Mouse (Mus musculus) left cerebral cortex, adult 11 months (tissue): ENCODE results near the gene Dysf.

Experiments
- DNase-seq: peaks from one replicate; pipeline ENCODE4 v3.0.0; 2022; ENCODE audit warnings: low spot score

The Dysf gene

DNA sequence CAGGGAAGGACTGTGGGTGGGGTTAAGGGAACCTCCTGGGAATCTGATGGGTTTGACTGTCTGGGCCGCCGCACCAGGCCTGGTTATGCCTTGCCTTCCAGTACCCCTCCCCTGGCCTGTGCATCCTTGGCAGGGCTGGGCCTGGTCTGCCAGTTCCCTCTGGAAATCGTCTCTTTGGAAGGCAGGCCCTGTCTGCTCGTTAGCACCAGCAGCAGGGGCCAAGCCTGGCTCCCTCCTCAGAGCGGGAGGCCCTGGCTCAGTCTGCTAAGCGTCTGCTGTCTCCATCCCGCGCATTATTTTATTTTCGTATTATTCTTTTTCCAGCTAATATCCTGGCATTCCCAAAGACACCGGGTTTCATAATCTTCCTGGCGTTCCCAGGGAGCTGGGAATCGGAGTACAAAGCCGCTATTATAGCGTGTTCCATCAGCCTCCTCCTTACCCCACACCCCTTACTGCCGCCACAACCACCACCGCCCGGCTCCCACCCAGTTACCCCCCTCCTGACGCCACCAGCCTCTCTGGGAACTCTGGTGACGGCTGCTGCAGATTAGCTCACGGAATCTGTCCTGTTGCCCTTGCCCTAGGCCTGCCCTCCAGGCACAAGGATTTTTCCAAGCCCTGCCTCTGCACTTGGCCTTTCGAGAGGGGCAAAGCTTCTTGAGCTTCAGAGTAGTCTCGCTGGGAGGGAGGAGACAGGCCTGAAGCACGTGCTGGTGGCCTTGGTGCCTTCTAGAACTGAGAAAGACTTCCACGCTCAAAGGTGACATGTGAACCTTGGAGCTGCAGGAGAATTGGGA lies 111.5 kb downstream of the Dysf start:
- no peak for DNase-seq

DNA sequence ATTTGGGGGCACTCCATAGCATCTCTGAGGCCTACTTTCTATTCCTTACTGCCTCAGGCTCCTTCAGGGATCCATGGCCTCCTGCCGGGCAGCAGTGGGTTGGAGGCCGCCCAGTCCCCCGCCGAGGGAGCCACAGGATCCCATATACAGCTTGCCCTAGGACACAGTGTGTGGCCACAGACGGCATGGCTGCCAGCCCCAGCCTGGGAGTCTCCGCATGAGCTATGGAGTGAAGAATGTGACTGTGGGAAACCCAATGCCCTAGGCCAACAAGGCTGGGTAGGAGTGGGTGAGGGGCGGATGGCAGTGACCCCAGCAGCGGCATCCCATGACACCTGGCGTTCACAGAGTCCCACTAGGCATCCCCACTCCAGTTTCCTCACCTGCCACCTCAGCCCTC lies 116.2 kb downstream of the Dysf start:
- DNase-seq, result no peak

DNA sequence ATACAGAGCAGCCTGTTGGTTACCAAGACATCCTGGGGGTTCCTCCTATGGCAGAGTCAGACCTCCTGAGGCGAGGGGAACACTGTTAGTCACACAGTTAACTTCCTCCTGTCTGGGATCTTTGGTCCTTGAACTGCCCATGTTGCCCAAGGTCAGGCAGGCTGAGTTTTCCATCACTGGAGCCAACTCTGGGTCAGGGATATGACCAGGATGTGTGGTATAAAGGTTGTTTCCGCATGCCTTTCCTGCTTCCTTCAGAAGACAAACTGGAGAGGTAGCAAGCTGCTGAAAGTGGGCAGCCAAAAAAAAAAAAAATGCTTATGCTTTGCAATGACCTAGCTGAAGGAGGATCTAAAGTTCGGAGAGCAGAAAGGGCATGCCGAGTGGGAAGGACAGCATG lies 116.7 kb downstream of the Dysf start:
- DNase-seq, result no peak

DNA sequence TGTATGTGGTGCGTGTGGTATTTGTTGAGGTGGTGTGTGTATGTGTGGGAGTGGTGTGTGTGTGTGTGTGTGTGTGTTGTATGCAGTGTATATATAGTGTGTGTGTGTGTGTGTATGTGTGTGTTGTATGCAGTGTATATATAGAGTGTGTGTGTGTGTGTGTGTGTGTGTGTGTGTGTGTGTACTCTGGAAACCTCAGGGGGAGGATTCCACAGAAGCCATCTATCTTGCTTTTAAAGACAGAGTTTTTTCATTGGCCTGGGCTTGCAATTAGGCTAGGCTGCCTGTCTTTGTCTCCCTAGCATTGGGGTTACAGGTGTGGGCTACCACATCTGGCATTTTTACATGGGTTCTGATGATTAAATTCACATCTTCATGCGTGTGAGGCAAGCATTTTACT lies 119.8 kb downstream of the Dysf start:
- DNase-seq, result no peak

DNA sequence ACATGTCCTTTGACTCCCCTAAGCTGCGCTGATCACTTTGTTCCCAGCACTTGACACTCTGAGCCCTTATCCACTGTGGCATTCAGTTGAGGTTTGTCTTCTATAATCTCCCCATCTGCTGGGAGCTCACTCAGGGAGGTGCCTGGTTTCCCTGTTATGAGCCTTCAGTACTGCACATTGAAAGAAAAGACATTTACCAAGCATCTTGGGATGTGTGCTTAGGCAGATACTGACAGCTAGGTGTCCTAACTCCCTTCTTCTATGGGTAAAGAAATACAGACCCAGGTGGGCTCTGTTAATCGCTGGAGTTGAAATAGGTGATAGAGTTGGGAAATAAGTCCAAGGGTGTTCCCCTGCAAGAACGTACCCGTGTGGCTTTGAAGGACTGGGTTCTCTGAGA lies 122.5 kb downstream of the Dysf start:
- no peak for DNase-seq

DNA sequence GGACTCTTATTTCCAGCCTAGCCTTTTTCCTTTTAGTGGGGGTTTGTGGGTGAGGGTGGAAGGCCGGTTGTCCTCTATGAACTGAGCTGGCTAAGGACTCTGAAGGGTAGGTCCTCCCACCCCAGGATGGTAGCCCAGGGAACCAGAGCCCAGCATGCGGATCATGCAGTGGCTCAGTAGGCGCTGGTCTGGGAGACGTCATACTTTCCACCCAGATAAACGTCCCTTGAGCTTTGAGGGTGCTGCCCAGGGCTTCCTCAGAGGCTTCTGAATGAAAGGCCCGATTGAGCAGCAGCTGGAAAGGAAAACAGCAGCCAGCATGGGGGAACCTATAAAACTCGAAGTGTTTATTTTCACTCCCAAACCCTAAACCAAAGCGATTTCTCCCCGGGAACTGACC lies 123.1 kb downstream of the Dysf start:
- DNase-seq, result no peak

DNA sequence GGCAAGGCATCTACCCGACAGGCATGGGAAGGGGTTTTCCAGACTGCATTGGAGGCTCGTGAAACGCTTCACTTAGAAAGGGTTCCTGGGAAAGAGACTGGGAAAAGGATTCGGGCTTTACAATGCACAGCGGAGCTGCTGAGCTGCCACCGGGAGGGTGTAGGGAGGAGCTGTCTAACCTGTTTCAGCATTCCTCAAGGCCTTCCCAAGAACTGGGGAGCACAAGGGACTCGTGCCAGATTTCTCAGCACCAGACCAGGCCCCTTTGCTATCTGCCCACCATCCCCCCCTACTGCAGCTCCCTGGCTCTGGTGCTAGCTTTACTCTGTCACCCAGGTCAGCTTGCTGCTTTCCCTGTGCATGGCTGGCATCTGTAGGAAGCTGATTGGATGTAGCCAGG lies 124.7 kb downstream of the Dysf start:
- no peak for DNase-seq

DNA sequence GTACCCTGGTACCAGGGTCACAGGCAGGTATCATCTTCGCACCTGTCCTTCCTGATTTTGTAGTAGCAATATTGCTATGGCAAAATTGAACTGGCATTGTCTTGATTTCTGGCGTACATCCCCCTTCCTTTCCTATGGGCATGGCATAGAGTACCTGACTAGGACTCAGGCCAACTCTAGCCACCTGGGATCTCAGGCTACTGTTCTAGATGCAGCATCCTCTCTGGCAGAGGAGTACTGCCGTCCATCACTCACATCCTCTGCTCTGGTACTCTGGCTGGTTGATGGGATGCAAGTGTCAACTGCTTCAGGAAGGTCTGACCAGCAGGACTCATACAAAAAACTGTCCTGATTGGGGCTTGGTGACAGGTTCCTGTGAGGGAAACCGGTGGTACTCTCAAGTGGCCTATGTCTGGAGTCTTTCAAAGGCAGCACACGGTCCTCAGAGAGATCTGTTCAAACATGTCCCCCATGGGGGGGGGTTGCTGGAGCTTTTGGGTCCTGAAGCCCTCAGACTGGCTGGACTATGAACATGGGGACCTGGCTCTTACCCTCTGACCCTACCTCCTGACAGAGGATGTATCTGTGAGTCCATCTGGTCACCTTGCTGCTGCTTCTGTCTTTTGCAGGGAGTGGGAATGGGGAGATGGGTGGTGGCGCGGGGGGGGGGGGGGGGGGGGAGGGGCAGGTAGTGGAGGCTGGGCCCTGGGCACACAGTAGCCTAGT lies 125.8 kb downstream of the Dysf start:
- DNase-seq, result no peak

DNA sequence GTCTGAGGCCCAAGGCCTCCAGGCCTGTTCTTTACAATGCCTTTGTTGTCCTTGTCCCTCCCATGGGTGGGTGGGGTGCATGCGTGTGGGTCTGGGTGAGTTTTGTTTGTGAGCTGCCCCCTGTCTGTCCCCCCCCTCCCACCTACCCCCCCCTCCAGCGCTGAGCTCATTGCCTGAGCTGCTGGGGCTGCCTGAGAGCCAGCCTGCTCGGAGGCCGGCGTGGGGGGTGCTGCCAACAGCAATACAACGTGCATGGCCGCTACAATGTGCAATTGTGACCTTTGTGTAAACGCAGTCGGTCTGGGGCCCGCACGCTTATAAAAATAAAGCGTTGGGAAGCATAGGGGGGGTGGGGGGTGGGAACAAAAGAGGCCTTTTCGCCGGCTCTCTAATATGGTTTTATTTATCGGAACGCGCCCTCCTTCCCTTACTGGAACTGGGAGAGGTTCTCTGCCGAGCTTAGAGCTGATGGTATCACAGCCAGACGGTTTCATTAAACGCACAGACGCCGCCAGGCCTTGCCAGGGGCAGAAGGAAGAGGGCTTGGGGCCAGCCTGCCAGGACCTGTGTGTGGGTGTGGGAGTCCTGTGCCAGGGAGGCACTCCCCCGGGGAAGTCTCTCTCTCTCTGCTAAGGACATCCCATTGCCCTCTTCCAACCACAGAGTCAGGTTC lies 126.5 kb downstream of the Dysf start:
- DNase-seq, result peak; percentile 38

DNA sequence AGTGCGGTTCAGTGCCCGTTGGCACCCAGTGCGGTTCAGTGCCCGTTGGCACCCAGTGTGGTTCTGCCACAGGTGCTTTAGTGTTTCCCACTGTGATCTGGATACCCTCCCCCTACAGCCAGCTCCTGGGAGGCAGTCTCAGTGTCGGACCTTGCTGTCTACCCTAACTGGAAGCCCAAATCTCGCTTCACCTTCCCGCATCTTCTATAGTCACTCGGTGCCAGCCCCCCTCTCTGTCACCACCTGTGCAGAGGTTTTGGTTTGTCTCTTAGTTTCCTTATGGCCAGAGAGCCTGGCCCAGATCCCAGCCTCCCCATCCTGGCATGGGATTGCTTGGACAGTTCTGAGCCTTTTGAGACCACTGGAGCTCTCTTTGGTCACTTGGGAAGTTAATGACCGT lies 127.3 kb downstream of the Dysf start:
- DNase-seq, result no peak

DNA sequence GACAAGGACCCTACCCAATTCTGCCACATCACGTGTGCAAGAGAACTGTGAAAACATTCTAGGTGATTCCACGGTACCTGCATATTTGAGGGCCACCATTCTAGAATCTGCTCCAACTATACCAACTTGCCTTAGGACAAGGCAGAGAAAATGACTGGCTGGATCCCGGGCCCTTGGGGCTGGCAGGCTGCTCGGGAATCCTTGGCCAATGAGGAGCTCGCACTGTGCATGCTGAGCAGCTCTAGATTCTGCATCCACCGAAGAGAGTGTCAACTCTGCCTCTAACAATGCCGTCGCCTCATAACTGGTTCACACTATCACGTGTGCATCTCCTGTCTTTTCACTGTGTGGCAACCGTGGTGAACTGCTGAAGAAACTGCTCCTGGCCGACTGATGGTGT lies 128.0 kb downstream of the Dysf start:
- DNase-seq, result no peak

DNA sequence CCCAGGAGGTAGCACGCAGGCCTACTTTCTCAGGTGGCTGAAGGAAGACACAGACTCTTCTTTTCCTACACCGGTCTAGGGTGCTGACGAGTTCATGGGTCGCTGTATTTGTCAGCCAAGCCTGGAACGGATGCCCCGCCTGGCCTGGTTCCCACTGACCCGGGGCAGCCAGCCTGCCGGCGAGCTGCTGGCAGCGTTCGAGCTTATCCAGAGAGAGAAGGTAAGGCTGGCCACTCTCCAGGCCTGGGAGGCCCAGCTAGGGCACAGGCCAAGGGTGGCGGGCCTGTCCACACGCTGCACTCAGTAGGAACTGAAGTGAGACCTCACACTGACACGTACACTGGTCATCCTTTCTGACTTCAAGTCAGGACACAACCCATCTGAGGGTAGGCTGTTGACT lies 131.5 kb downstream of the Dysf start:
- DNase-seq, result no peak

DNA sequence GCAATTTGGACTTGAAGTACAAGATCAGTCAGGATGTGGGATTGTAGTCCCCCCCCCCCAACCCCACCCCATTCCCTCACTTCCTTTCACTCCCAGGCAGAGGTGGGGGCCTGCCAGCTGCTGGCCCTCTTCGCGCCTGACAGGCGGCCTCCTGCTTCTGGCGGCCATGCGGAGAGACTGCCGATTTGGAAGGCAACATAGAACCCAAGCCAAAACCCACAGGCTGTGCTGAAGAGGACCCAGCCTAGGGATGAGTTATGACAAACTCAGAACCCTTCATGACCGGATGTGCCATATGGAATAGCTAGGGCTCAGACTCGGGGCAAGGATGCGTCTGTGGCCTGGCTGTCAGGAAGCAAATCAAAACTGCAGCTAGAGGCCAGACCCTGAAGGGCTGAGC lies 134.1 kb downstream of the Dysf start:
- DNase-seq, result no peak

DNA sequence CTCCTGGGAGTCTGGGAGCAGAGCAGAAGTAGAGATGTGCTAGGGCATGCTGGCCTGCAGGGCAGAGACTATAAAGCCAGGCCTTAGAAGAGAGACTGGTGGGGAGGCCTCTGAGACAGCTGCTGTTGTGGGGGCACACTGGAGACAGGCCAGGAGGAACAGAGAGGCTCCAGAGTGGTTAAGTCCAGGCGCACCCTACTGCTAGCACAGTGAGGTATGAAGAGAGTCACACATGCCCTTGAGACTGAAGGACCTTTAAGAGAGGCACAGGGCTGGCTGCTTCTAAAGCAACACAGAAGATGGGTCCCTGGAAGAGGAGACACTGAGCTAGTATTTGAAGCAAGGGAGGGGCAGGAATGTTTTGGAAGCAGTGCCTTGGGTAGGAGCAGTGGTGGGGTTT lies 134.9 kb downstream of the Dysf start:
- no peak for DNase-seq

DNA sequence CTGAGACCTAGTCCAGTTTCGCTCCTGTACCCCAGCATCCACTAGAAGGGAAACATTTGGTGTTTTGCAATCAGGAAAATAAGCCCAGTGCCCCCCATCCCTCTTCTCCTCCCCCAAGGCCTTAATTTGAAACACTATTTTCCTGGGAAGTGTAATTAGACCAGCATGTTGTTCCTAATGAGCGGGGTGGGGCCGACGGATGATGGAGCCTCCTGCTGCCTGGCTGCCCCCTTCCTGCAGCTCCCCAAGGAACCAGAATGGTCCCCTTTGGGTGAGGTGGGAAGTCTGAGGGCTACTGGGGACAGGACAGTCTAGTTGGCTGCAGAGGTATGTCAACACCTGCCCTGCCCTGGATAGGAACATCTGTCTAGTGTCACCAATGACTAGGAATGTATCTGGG lies 136.0 kb downstream of the Dysf start:
- no peak for DNase-seq

DNA sequence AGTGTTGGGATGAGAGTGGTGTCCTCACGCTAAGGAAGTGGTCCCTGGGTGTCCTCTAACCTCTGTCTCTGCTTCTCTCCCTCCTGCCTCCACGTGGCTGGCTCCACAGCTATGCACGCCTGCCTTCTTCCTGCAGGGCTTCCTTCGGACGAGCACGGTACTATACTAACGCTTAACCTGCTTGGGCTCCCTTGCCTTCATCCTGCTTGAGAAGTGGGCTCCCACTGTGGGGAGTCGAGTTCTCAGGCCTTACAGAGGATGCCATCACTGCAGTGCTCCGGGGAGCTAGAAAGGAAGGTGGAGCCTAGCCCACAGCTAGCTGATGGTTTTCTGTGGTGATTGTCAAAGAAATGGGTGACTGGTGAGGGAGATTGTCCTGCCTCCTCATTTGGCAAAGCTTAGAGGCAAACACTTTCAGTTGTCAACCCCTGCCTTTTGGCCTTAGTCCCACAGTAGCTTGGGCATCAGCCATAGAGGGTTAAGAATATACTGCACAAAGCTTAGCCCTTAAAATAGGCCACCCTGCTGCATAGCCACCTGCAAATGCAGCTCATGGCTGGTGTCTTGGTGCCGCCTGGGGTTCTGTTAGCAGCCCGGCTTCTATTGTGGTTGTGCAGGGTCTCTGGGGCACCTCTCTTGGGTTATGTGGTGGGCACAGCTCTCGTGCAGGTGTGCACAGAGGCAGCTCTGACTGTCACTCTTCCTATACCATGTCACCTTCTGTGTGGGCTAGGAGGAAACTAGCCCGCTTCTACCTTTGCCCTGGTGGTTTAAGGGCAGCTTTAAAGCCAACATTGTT lies 139.0 kb downstream of the Dysf start:
- DNase-seq, result no peak

DNA sequence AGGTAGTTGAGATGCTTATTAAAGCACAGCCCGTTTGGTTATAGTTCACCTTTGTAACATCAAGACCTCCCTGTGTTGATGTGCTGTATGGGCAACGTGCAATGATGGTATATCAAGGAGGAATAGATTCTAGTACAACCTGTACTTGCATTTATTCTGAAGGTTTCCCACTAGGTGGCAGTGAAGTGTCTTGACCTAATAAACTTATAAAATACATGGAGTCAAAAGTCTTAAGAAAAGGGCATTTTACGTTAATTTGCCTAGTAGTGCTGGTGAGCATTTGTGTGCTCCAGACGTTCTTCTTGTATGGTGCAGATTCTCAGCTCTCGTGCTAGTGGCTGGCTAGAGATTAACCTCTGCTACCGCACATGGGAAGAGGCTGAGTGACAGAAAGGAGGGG lies 140.1 kb downstream of the Dysf start:
- no peak for DNase-seq

DNA sequence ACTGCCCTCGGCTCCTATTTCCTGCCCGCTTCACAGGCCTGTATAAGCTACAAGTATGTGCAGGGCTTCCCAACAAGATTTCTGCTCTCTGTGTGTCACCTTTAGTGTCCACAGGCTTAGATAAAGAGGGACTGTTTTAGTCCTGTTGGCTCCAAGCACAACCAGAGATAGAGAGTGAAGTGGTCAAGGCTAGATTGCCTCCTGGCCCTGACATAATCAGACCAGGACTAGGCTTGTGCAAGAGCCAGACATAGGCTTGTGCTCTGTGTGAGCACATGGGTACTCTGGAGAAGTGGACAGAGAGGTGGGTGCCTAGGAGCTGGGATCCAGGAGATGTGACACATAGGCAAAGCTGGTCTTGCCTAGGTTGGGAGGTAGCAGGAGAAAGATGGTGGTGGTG lies 146.1 kb downstream of the Dysf start:
- no peak for DNase-seq

DNA sequence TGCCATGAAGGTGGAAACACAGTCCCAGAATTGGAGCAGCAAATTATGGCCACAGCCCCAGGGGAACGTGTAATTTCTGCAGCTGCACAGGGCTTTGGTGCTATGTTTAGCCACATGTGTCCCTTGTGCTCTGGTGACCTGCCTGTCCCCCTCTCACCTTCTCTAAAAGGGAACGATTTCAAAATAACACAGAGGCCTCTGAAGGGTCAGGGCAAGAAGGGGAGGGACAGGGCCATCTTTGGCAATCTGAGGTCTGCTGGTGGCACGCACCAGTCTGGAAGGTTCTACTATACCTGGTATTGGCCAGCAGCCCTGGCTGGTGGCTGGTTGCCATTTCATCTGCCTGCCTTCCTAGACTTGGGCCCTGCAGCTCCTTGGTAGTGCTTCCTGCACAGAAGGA lies 147.4 kb downstream of the Dysf start:
- no peak for DNase-seq

DNA sequence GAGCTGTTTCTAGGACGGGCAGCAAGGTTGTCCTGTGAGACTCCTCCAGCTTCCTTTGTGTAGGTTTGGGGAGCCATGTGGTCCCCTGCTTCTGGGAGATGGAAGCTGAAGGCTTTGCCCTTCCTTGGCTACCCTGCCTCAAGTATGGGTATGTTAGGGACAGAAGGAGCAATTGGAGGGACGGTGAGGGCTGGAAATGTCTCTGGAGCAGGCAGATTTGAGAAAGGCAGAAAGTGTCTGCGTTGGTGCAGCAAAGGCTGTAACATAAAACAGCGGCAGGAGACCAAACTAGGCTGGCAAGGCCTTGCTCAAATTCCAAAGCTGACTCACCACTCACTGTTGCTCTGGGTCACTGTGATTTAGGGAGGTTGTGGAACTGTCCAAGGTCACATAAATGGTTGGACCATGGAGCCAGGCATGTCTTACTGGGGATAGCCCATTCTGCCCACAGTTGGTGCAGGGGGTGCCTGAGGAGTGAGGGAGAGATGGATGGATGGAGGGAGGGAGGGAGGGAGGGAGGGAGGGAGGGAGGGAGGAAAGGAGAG lies 148.2 kb downstream of the Dysf start:
- no peak for DNase-seq

DNA sequence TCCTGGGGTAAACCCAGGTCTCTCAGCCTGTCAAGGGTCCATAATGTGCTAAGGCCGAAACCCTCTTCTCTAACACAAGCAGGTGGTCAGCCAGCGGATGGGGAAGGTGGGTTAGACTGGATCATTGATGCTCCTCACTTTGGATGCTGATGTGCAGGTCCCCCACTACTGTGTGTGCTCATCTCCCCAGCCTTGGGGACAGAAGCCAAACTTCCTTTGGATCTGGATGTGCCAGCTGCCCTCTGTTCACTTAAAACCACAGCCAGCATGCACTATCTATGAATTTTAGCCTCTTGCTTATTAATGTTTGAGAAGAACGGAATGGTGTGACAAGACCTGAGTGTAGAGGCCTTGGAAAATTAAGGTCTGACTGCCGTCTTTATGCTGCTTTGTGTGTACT lies 150.7 kb downstream of the Dysf start:
- DNase-seq, result no peak

DNA sequence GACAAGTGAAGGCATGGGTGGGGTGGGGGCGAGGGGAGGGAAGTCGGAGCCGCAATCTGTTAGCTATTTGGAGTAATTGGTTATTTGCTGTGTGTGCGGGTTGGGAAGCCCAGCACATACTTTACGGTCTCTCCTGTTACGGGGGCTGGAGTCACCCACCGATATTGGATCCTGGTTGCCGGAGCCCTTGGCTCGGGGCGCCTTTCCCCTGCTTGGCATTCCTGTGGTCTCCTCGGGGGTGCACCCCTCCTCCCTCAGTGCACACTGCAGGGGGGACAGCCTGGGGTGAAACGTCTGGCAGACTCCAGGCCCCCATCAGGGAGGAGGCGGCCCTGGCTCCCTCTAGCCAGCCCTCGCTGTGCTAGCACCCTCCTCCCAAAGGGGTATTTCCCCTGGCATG lies 159.2 kb downstream of the Dysf start:
- no peak for DNase-seq
